Mouse (Mus musculus): ENCODE results near the gene Smtn. TPM values are rescaled to one million over a fixed set of nuclear protein-coding genes. Genes with fewer than 3 reads are reported as not detected.

Gene Smtn
- total RNA-seq, 1 experiment, result 17.3 TPM

DNA sequence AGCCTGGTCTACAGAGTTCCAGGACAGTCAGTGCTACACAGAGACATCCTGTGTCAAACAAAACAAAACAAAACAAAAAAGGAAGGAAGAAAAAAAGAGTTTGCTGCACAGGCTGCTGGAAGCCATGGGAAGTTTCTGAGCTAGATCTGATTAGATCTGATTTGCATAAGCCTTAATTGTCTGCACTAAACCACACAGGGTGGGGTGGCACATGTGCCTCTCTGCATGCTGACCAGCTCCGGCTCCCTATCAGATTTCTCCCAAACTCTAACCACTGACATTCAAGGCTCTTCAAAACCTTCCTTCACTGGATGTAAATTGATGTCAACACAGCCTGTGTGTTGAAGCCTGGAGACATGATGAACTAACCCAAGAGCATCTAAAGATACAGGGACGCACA lies 6.6 kb upstream of the Smtn start:
- in situ Hi-C loops (cut with MboI; ENCODE audit: low sequenced_read_pairs in 2 of 2, unreplicated experiment in 2 of 2), result no loop called here
- DNase-seq (ENCODE audit: low read depth, low spot score), result no peak
- no peak overlapping the region for H3K9ac ChIP-seq (ENCODE audit: insufficient read depth, low read depth, low read length, poor library complexity, severe bottlenecking)
- no peaks in the 10 kb centered on the region for H3K9me3 ChIP-seq (ENCODE audit: control insufficient read depth, insufficient read depth, low read depth, low read length)
- TF ChIP-seq ZNF384 (IDR thresholded peaks at IDR 0.05; ENCODE audit: low read depth, low read length) (no peak), CHD2 (IDR thresholded peaks at IDR 0.05; ENCODE audit: low read depth, low read length) (no peak), HCFC1 (IDR thresholded peaks at IDR 0.05; ENCODE audit: borderline replicate concordance, insufficient read depth, low read length) (no peak), MAFK (IDR thresholded peaks at IDR 0.05; ENCODE audit: insufficient read depth, low read depth, low read length) (no peak), ZC3H11A (IDR thresholded peaks at IDR 0.05; ENCODE audit: borderline replicate concordance, low read depth, low read length) (no peak)
- H3K27ac ChIP-seq (ENCODE audit: insufficient read depth, low read depth, low read length, poor library complexity, severe bottlenecking), result no peak overlapping the region
- H3K4me1 ChIP-seq (ENCODE audit: control insufficient read depth in 2 of 2, insufficient read depth in 2 of 2, low read length in 2 of 2, poor library complexity in 1 of 2), result peaks cover 10 to 29% of the 10 kb centered on the region in 2 experiments
- no peaks in the 10 kb centered on the region for H3K36me3 ChIP-seq (ENCODE audit: control insufficient read depth, insufficient read depth, low read length, poor library complexity, severe bottlenecking)
- H3K4me3 ChIP-seq (ENCODE audit: insufficient read depth in 1 of 2, low read depth in 1 of 2, low read length in 2 of 2, poor library complexity in 1 of 2, severe bottlenecking in 1 of 2), result no peak overlapping the region

DNA sequence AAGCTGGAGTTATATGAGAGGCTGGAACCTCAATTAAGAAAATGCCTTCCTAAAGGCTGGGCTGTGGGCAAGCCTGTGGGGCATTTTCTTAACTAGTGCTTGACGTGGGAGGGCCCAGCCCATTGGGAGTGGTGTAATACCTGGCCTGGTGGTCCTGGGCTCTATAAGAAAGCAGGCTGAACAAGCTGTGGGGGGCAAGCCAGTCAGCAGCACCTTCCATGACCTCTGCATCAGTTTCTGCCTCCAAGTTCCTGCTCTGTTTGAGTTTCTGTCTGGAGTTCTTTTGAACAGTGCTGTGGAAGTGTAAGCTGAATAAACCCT lies 5.8 kb upstream of the Smtn start:
- no peak overlapping the region for H3K27ac ChIP-seq (ENCODE audit: insufficient read depth, low read depth, low read length, poor library complexity, severe bottlenecking)

DNA sequence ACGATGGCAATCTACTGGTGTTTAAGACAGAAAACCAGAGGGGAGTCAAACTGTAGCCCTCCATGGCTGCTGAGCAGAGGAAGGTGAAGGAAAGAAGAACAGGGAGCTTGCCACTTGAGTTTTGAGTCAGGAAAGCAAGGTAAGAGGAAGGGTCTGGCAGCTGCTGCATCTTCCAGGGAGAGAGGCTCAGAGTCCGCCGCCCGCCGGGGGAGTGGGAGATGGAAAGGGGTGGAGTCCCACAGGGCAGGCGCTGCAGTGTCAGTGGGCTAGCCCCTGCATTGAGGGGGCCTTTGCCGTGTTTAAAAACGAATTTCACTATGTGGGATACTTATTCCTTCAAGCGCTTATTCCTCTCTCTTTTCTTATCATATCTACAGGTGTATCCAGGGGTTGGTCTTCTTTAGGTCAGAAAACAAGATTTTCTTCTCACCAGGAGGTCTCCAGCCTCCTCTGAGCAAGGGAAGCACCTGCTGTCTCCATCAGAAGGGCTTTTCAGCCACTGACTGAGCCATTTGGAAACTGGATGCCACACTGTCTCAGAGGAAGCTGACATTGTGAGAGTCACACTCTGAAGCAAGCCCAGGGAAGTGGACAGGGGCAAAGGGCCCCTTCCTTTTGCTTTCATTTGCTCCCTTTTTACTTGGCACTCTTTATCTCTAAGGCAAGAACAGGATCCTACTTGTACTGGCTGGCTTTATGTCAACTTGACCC lies 5.3 kb upstream of the Smtn start:
- H3K9me3 ChIP-seq (ENCODE audit: control insufficient read depth, insufficient read depth, low read depth, low read length), result no peaks in the 10 kb centered on the region
- H3K27ac ChIP-seq (ENCODE audit: insufficient read depth, low read depth, low read length, poor library complexity, severe bottlenecking), result no peak overlapping the region
- H3K9ac ChIP-seq (ENCODE audit: insufficient read depth, low read depth, low read length, poor library complexity, severe bottlenecking), result no peak overlapping the region
- no peak for DNase-seq (ENCODE audit: low read depth, low spot score)
- H3K36me3 ChIP-seq (ENCODE audit: control insufficient read depth, insufficient read depth, low read length, poor library complexity, severe bottlenecking), result no peaks in the 10 kb centered on the region
- in situ Hi-C loops (cut with MboI; ENCODE audit: low sequenced_read_pairs in 2 of 2, unreplicated experiment in 2 of 2), result no loop called here
- TF ChIP-seq ZC3H11A (IDR thresholded peaks at IDR 0.05; ENCODE audit: borderline replicate concordance, low read depth, low read length), result no peak
- TF ChIP-seq HCFC1 (IDR thresholded peaks at IDR 0.05; ENCODE audit: borderline replicate concordance, insufficient read depth, low read length), result no peak
- TF ChIP-seq ZNF384 (IDR thresholded peaks at IDR 0.05; ENCODE audit: low read depth, low read length), result no peak
- no peak for TF ChIP-seq CHD2 (IDR thresholded peaks at IDR 0.05; ENCODE audit: low read depth, low read length)
- no peak for TF ChIP-seq MAFK (IDR thresholded peaks at IDR 0.05; ENCODE audit: insufficient read depth, low read depth, low read length)
- peaks cover 15 to 39% of the 10 kb centered on the region in 2 experiments for H3K4me1 ChIP-seq (ENCODE audit: control insufficient read depth in 2 of 2, insufficient read depth in 2 of 2, low read length in 2 of 2, poor library complexity in 1 of 2)
- peak overlapping the region in 1 of 2 experiments; percentile 11; a peak in 1 of 4 replicates for H3K4me3 ChIP-seq (ENCODE audit: insufficient read depth in 1 of 2, low read depth in 1 of 2, low read length in 2 of 2, poor library complexity in 1 of 2, severe bottlenecking in 1 of 2)

More for the DNA sequence above, 5.8 kb upstream of the Smtn start:
- in situ Hi-C loops (cut with MboI; ENCODE audit: low sequenced_read_pairs in 2 of 2, unreplicated experiment in 2 of 2), result no loop called here
- Histone ChIP-seq H3K4me3 (ENCODE audit: insufficient read depth in 1 of 2, low read depth in 1 of 2, low read length in 2 of 2, poor library complexity in 1 of 2, severe bottlenecking in 1 of 2) (no peak overlapping the region), H3K4me1 (ENCODE audit: control insufficient read depth in 2 of 2, insufficient read depth in 2 of 2, low read length in 2 of 2, poor library complexity in 1 of 2) (peaks cover 12 to 38% of the 10 kb centered on the region in 2 experiments), H3K36me3 (ENCODE audit: control insufficient read depth, insufficient read depth, low read length, poor library complexity, severe bottlenecking) (no peaks in the 10 kb centered on the region), H3K9me3 (ENCODE audit: control insufficient read depth, insufficient read depth, low read depth, low read length) (no peaks in the 10 kb centered on the region), H3K9ac (ENCODE audit: insufficient read depth, low read depth, low read length, poor library complexity, severe bottlenecking) (no peak overlapping the region)
- DNase-seq (ENCODE audit: low read depth, low spot score), result no peak
- no peak for TF ChIP-seq HCFC1 (IDR thresholded peaks at IDR 0.05; ENCODE audit: borderline replicate concordance, insufficient read depth, low read length)
- no peak for TF ChIP-seq ZNF384 (IDR thresholded peaks at IDR 0.05; ENCODE audit: low read depth, low read length)
- no peak for TF ChIP-seq ZC3H11A (IDR thresholded peaks at IDR 0.05; ENCODE audit: borderline replicate concordance, low read depth, low read length)
- TF ChIP-seq CHD2 (IDR thresholded peaks at IDR 0.05; ENCODE audit: low read depth, low read length), result no peak
- TF ChIP-seq MAFK (IDR thresholded peaks at IDR 0.05; ENCODE audit: insufficient read depth, low read depth, low read length), result no peak

DNA sequence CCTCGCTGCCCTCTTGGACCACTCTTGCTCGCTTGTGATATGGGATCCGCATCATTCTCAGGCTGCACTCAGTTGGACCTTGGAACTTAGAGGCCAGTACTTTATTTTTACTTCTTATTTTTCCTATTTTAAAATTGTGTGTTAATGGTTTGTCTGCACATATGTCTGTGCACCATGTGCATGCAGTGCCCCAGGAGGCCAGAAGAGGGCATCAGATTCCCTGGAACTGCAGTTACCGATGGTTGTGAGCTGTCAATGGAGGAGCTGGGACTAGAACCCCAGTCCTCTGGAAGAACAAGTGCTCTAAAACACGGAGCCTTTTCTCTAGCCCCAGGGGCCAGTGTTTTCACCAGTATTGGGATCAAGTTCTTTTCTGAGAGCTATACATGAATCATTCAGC lies 4.0 kb upstream of the Smtn start:
- Histone ChIP-seq H3K27ac (ENCODE audit: insufficient read depth, low read depth, low read length, poor library complexity, severe bottlenecking) (no peak overlapping the region), H3K9me3 (ENCODE audit: control insufficient read depth, insufficient read depth, low read depth, low read length) (no peaks in the 10 kb centered on the region), H3K4me3 (ENCODE audit: insufficient read depth in 1 of 2, low read depth in 1 of 2, low read length in 2 of 2, poor library complexity in 1 of 2, severe bottlenecking in 1 of 2) (no peak overlapping the region), H3K4me1 (ENCODE audit: control insufficient read depth in 2 of 2, insufficient read depth in 2 of 2, low read length in 2 of 2, poor library complexity in 1 of 2) (peaks cover 12 to 39% of the 10 kb centered on the region in 2 experiments), H3K36me3 (ENCODE audit: control insufficient read depth, insufficient read depth, low read length, poor library complexity, severe bottlenecking) (no peaks in the 10 kb centered on the region), H3K9ac (ENCODE audit: insufficient read depth, low read depth, low read length, poor library complexity, severe bottlenecking) (no peak overlapping the region)
- no peak for DNase-seq (ENCODE audit: low read depth, low spot score)
- in situ Hi-C loops (cut with MboI; ENCODE audit: low sequenced_read_pairs in 2 of 2, unreplicated experiment in 2 of 2), result no loop called here
- TF ChIP-seq ZC3H11A (IDR thresholded peaks at IDR 0.05; ENCODE audit: borderline replicate concordance, low read depth, low read length) (0 out of 2 replicates have a peak, but pooled peaks have one; percentile 26), MAFK (IDR thresholded peaks at IDR 0.05; ENCODE audit: insufficient read depth, low read depth, low read length) (no peak)
